Mouse (Mus musculus): ENCODE results near the gene Dusp27.

DNA sequence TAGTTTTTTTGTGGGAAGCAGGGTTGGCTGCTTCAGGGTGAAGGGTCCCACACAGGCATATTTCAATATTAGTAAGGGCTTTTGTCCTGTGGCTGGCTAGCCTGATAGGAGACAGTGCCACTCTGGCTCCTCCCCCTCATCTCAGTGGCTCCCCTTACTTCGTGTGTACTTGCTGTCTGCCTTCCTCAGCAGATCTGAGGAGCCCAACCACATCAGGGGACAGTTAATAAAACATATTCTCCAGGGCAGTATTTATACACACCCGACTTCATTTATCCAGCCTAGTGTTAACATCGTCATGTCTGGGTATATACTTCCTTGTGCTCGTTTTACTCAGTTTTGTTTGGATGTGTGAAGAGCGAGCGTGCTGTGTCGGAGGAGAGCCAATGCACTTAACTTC is 5.6 kb downstream of the Dusp27 start:
- TF ChIP-seq POLR2A (IDR thresholded peaks at IDR 0.05; ENCODE audit: low read depth, low read length) (no peak), CTCF (IDR thresholded peaks at IDR 0.05; ENCODE audit: extremely low read depth, insufficient read length, insufficient replicate concordance, low read depth, low read length) (no peak)

Measured in small intestine, adult 2 months (tissue).